ENCODE assay signal across 17 mouse cellular contexts in genomic region chr5:72636122-72636521, GRCm38 (mm10). TPM values are rescaled to one million over a fixed set of nuclear protein-coding genes. Genes with fewer than 3 reads are reported as not detected.
DNase-seq lines count a peak whose midpoint lies in the region; ATAC-seq lines count a peak whose summit lies in the region.
"Had no signal": no experiment of that assay in that cellular context is flagged by ENCODE, and none has a peak within 500 bp of the region (broad histone marks: within the 10 kb centered on the region; RNA-seq: fewer than 3 reads in every experiment).

No protein-coding gene starts in this region.

- no peaks in the 10 kb centered on the region for H3K27me3 ChIP-seq in intestine, embryonic 14.5 days (replicated peaks; ENCODE audit: control insufficient read depth, insufficient read depth, low read length)
- no peaks in the 10 kb centered on the region for H3K27me3 ChIP-seq in intestine, embryonic 15.5 days (replicated peaks)
- no peaks in the 10 kb centered on the region for H3K27me3 ChIP-seq in forebrain, embryonic 10.5 days (ENCODE audit: poor library complexity, severe bottlenecking)
- H3K27me3 ChIP-seq: midbrain, embryonic 13.5 days had no signal

- no peak overlapping the region for H3K4me2 ChIP-seq in intestine, embryonic 14.5 days (ENCODE audit: low read length)
- no peak overlapping the region for H3K4me2 ChIP-seq in intestine, embryonic 15.5 days (replicated peaks)
- H3K4me2 ChIP-seq: midbrain, embryonic 13.5 days had no signal

- H3K9me3 ChIP-seq in intestine, embryonic 14.5 days (ENCODE audit: control insufficient read depth, low read length), result no peaks in the 10 kb centered on the region
- no peaks in the 10 kb centered on the region for H3K9me3 ChIP-seq in intestine, embryonic 15.5 days
- no peaks in the 10 kb centered on the region for H3K9me3 ChIP-seq in forebrain, embryonic 10.5 days
- H3K9me3 ChIP-seq: midbrain, embryonic 13.5 days had no signal

- H3K9ac ChIP-seq in intestine, embryonic 14.5 days (ENCODE audit: low read length), result no peak overlapping the region
- no peak overlapping the region for H3K9ac ChIP-seq in intestine, embryonic 15.5 days
- H3K9ac ChIP-seq: liver, embryonic 14.5 days; midbrain, embryonic 13.5 days had no signal

- no peaks in the 10 kb centered on the region for H3K4me1 ChIP-seq in intestine, embryonic 14.5 days (replicated peaks; ENCODE audit: control insufficient read depth, insufficient read depth, low read length)
- no peaks in the 10 kb centered on the region for H3K4me1 ChIP-seq in intestine, embryonic 15.5 days (replicated peaks)
- H3K4me1 ChIP-seq in forebrain, embryonic 10.5 days, result no peaks in the 10 kb centered on the region
- H3K4me1 ChIP-seq: midbrain, embryonic 13.5 days had no signal

- WGBS in intestine, embryonic 14.5 days, result 38% methylated on average over 3 of the region's 3 CpGs
- WGBS in intestine, embryonic 15.5 days, result 38% methylated on average over 3 of the region's 3 CpGs
- WGBS in forebrain, embryonic 10.5 days, result 76% methylated on average over 3 of the region's 3 CpGs

- no peak overlapping the region for H3K4me3 ChIP-seq in intestine, embryonic 14.5 days (ENCODE audit: low read depth, low read length)
- no peak overlapping the region for H3K4me3 ChIP-seq in intestine, embryonic 15.5 days (replicated peaks)
- no peak overlapping the region for H3K4me3 ChIP-seq in forebrain, embryonic 10.5 days
- H3K4me3 ChIP-seq: midbrain, embryonic 13.5 days had no signal

- H3K27ac ChIP-seq in intestine, embryonic 14.5 days (ENCODE audit: low read depth), result no peak overlapping the region
- H3K27ac ChIP-seq in intestine, embryonic 15.5 days, result no peak overlapping the region
- H3K27ac ChIP-seq in forebrain, embryonic 10.5 days, result no peak overlapping the region
- H3K27ac ChIP-seq: liver, embryonic 14.5 days; midbrain, embryonic 13.5 days had no signal

- peak; percentile 39 for DNase-seq in intestine, embryonic 14.5 days (ENCODE audit: low spot score)
- DNase-seq in thymus, postnatal 4 days, result peak; percentile 69
- DNase-seq in forebrain, embryonic 10.5 days (ENCODE audit: extremely low spot score, low spot score), result no peak
- DNase-seq in c-Kit-positive CD71-positive TER-119-positive erythroid progenitor cells, embryonic 14.5 days (ENCODE audit: low spot score), result no peak
- DNase-seq: kidney, postnatal 10 days had no signal

- no peaks in the 10 kb centered on the region for H3K36me3 ChIP-seq in intestine, embryonic 14.5 days (ENCODE audit: control insufficient read depth, insufficient read depth, low read length)
- no peaks in the 10 kb centered on the region for H3K36me3 ChIP-seq in intestine, embryonic 15.5 days
- no peaks in the 10 kb centered on the region for H3K36me3 ChIP-seq in forebrain, embryonic 10.5 days (replicated peaks)
- H3K36me3 ChIP-seq: midbrain, embryonic 13.5 days had no signal

- no peak for ATAC-seq in intestine, embryonic 14.5 days (replicated peaks; ENCODE audit: low FRiP score, low TSS enrichment, low read depth)
- no peak for ATAC-seq in intestine, embryonic 15.5 days
- ATAC-seq in hematopoietic stem cell, adult 5-6 weeks (replicated peaks in 1 of 2; ENCODE audit: insufficient read depth in 1 of 2, low FRiP score in 2 of 2, low TSS enrichment in 1 of 2, low read depth in 1 of 2, poor library complexity in 2 of 2, severe bottlenecking in 2 of 2), result peak; percentile 80 to 85
- peak; percentile 48; the same call in 1 of the 2 replicates for ATAC-seq in megakaryocyte-erythroid progenitor cell, adult 5-6 weeks (replicated peaks; ENCODE audit: low FRiP score, low TSS enrichment, poor library complexity, severe bottlenecking)
- ATAC-seq in cerebellum, adult (ENCODE audit: insufficient number of reproducible peaks, low FRiP score, low TSS enrichment), result no peak
- ATAC-seq: midbrain, embryonic 13.5 days had no signal

RNA-seq across cellular contexts. Expression of gene Cnga1, which starts 8.0 kb away (rescaled TPM):
- polyA plus RNA-seq in intestine, embryonic 14.5 days (2014; fragmentation: Nextera tagmentation; extraction: Ambion mirVana), result not detected in 2 replicates
- 0.06 TPM in 1 of 2 replicates, not detected in the other for polyA plus RNA-seq in intestine, embryonic 15.5 days (2015; fragmentation: Nextera tagmentation; extraction: Ambion mirVana)
- total RNA-seq in hematopoietic stem cell, adult 5-6 weeks (2017), result 0.05 and 0.13 TPM in 2 replicates
- total RNA-seq in megakaryocyte-erythroid progenitor cell, adult 5-6 weeks (2014; fragmentation: Nextera tagmentation), result not detected in 2 replicates
- 0.23 TPM in 1 of 2 replicates, not detected in the other for total RNA-seq in megakaryocyte-erythroid progenitor cell, adult 5-6 weeks (2017)
- not detected in 2 replicates for polyA plus RNA-seq in forebrain, embryonic 10.5 days (2016; fragmentation: Nextera tagmentation; extraction: Ambion mirVana)
- total RNA-seq: heart, adult 8-10 months; left cerebral cortex, adult 8-10 months had no signal
- polyA plus RNA-seq: cortical plate, adult 2 months; hindbrain, embryonic 11.5 days; liver, embryonic 14.5 days; midbrain, embryonic 13.5 days; urinary bladder, adult 2 months had no signal

RNA-seq across cellular contexts. Expression of gene Nipal1, which starts 11.5 kb away (rescaled TPM):
- polyA plus RNA-seq in intestine, embryonic 14.5 days (2014; fragmentation: Nextera tagmentation; extraction: Ambion mirVana), result 13.2 and 15.2 TPM in 2 replicates
- polyA plus RNA-seq in intestine, embryonic 15.5 days (2015; fragmentation: Nextera tagmentation; extraction: Ambion mirVana), result 30.5 and 31.6 TPM in 2 replicates
- 0.20 TPM in 1 of 2 replicates, not detected in the other for total RNA-seq in hematopoietic stem cell, adult 5-6 weeks (2017)
- 2.7 TPM in 1 of 2 replicates, not detected in the other for total RNA-seq in megakaryocyte-erythroid progenitor cell, adult 5-6 weeks (2014; fragmentation: Nextera tagmentation)
- 0.08 and 0.47 TPM in 2 replicates for total RNA-seq in megakaryocyte-erythroid progenitor cell, adult 5-6 weeks (2017)
- polyA plus RNA-seq in forebrain, embryonic 10.5 days (2016; fragmentation: Nextera tagmentation; extraction: Ambion mirVana), result 0.16 and 0.33 TPM in 2 replicates
- total RNA-seq: heart, adult 8-10 months; left cerebral cortex, adult 8-10 months had no signal
- polyA plus RNA-seq: cortical plate, adult 2 months had no signal

RNA-seq across cellular contexts. Expression of gene Gm5868, which starts 48.8 kb away (rescaled TPM):
- polyA plus RNA-seq in intestine, embryonic 14.5 days (2014; fragmentation: Nextera tagmentation; extraction: Ambion mirVana), result 0.57 and 0.65 TPM in 2 replicates
- 0.50 and 1.0 TPM in 2 replicates for polyA plus RNA-seq in intestine, embryonic 15.5 days (2015; fragmentation: Nextera tagmentation; extraction: Ambion mirVana)
- total RNA-seq in hematopoietic stem cell, adult 5-6 weeks (2017), result not detected in 2 replicates
- not detected in 2 replicates for total RNA-seq in megakaryocyte-erythroid progenitor cell, adult 5-6 weeks (2014; fragmentation: Nextera tagmentation)
- not detected in 2 replicates for total RNA-seq in megakaryocyte-erythroid progenitor cell, adult 5-6 weeks (2017)
- 1.1 and 1.5 TPM in 2 replicates for polyA plus RNA-seq in forebrain, embryonic 10.5 days (2016; fragmentation: Nextera tagmentation; extraction: Ambion mirVana)
- total RNA-seq: heart, adult 8-10 months had no signal
- polyA plus RNA-seq: cortical plate, adult 2 months; liver, embryonic 14.5 days had no signal

RNA-seq across cellular contexts. Expression of gene Zar1, which starts 55.1 kb away (rescaled TPM):
- polyA plus RNA-seq in intestine, embryonic 14.5 days (2014; fragmentation: Nextera tagmentation; extraction: Ambion mirVana), result not detected in 2 replicates
- polyA plus RNA-seq in intestine, embryonic 15.5 days (2015; fragmentation: Nextera tagmentation; extraction: Ambion mirVana), result 0.15 and 0.31 TPM in 2 replicates
- not detected in 2 replicates for total RNA-seq in hematopoietic stem cell, adult 5-6 weeks (2017)
- not detected in 2 replicates for total RNA-seq in megakaryocyte-erythroid progenitor cell, adult 5-6 weeks (2014; fragmentation: Nextera tagmentation)
- total RNA-seq in megakaryocyte-erythroid progenitor cell, adult 5-6 weeks (2017), result not detected in 2 replicates
- not detected in 2 replicates for polyA plus RNA-seq in forebrain, embryonic 10.5 days (2016; fragmentation: Nextera tagmentation; extraction: Ambion mirVana)
- total RNA-seq: heart, adult 8-10 months; neutrophil, adult 5-6 weeks had no signal
- polyA plus RNA-seq: liver, embryonic 14.5 days; urinary bladder, adult 2 months had no signal

Comparison
In these comparisons a context has a peak if more than half of its experiments do, and no peak if none do; other contexts are left out.
1. ATAC-seq: peak in hematopoietic stem cell, adult 5-6 weeks (2 of 2) and megakaryocyte-erythroid progenitor cell, adult 5-6 weeks (single experiment); none in intestine, embryonic 14.5 days (single experiment), intestine, embryonic 15.5 days (single experiment) and cerebellum, adult (single experiment).
2. DNase-seq: peak in intestine, embryonic 14.5 days (single experiment) and thymus, postnatal 4 days (single experiment); none in forebrain, embryonic 10.5 days (single experiment) and c-Kit-positive CD71-positive TER-119-positive erythroid progenitor cells, embryonic 14.5 days (single experiment).
3. RNA of gene Nipal1, which starts 11.5 kb away (polyA plus RNA-seq): 30.5 to 31.6 TPM in intestine, embryonic 15.5 days and 13.2 to 15.2 TPM in intestine, embryonic 14.5 days; 0.16 to 0.33 TPM in forebrain, embryonic 10.5 days; every median in the first group is over 10 times any median in the second.